Mouse (Mus musculus) ES-Bruce4 (cell line): ENCODE results near the gene Grik4.

Experiments
- CTCF ChIP-seq: IDR thresholded peaks from one replicate; pipeline ENCODE4 v1.8.1; 2011; ENCODE audit warnings: low read depth, low read length
- POLR2A ChIP-seq: IDR thresholded peaks from one replicate; pipeline ENCODE4 v1.8.1; 2011; ENCODE audit warnings: low read length; ENCODE audit not compliant: insufficient read depth

DNA sequence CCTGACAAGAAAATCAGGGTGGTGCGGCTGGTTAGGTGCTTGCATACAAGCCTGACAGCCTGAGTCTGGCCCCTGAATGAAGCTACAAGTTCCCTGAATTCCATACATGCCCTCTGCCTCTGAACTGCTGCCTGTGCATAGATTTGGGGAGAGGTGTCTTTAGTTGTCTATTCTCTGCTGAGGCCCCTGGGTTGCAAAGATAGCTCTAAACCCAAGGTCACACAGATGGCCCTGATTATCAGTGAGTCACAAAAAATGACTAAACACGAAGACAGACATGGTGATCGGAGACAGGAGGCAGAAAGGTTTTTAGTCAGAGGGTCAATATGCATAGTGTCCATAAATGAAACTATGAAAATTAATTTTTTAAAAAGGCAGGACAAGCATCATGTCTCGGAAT lies 49.4 kb upstream of the Grik4 start:
- TF ChIP-seq CTCF (no peak), POLR2A (no peak)
